Mouse (Mus musculus): ENCODE results near the gene 1700001C19Rik. TPM values are rescaled to one million over a fixed set of nuclear protein-coding genes. Genes with fewer than 3 reads are reported as not detected.

1700001C19Rik gene
- polyA plus RNA-seq, 1 experiment, result 0.11 TPM

DNA sequence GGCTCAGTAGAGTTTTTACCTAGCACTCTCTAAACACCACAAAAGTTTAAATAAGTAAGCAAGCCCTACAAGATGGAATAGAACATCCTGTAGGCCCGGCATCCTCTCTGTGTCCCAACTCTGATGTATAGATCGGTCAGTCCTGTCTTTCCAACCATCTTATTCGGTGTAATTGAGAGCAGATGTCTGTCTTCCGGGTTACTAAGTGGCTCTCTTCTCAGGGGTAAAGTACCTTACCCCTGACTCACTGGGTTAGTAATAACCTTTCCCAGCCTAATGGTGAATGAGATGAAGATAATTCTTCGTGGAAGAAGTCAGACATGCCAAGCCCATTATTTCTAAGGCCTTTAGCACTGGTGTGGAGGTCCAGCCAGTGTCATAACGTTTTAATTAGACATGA lies 63.2 kb downstream of the 1700001C19Rik start:
- no peak for DNase-seq
- no peak for TF ChIP-seq CTCF (IDR thresholded peaks at IDR 0.05; ENCODE audit: borderline replicate concordance, control insufficient read depth, extremely low read depth, insufficient read depth, low read length, poor library complexity)
- no peak for TF ChIP-seq POLR2A (IDR thresholded peaks at IDR 0.05; ENCODE audit: control insufficient read depth, extremely low read depth, insufficient read depth, low read length, poor library complexity)
- H3K4me1 ChIP-seq (replicated peaks; ENCODE audit: control insufficient read depth, insufficient read depth, low read length), result peaks cover 6% of the 10 kb centered on the region
- H3K36me3 ChIP-seq (ENCODE audit: control insufficient read depth, insufficient read depth, low read length), result peaks cover 14% of the 10 kb centered on the region; the same call in 1 of the 2 replicates
- H3K4me3 ChIP-seq (ENCODE audit: control insufficient read depth, insufficient read depth, low read length), result no peak overlapping the region
- 94% methylated on average over 6 of the region's 6 CpGs for WGBS
- no peaks in the 10 kb centered on the region for H3K27me3 ChIP-seq (ENCODE audit: control insufficient read depth, insufficient read depth, low read length)
- no peak overlapping the region for H3K27ac ChIP-seq (ENCODE audit: control insufficient read depth, insufficient read depth, low read length)

DNA sequence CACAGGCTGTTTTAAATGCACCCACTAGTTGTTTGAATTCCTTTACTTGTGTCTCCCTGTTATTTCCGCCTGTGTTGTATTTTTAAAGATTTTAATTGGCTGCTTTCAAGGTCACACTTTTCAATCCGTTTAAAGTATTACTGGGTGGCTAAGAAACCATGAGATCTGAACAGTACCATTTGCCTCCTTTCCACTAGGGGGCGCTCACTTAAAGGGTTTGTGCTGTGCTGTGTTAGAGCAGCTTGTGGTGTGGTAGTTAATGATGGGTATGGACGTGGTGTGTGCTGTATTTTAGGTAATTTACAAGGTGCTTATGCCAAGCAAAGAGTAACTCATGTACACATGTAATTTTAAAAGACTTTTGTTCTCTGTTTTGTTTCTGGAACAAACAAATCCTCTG lies 65.7 kb downstream of the 1700001C19Rik start:
- TF ChIP-seq CTCF (IDR thresholded peaks at IDR 0.05; ENCODE audit: borderline replicate concordance, control insufficient read depth, extremely low read depth, insufficient read depth, low read length, poor library complexity), result no peak
- no peak for TF ChIP-seq POLR2A (IDR thresholded peaks at IDR 0.05; ENCODE audit: control insufficient read depth, extremely low read depth, insufficient read depth, low read length, poor library complexity)
- Histone ChIP-seq H3K4me3 (ENCODE audit: control insufficient read depth, insufficient read depth, low read length) (no peak overlapping the region), H3K36me3 (ENCODE audit: control insufficient read depth, insufficient read depth, low read length) (peaks cover 8% of the 10 kb centered on the region; the same call in 1 of the 2 replicates), H3K27me3 (ENCODE audit: control insufficient read depth, insufficient read depth, low read length) (no peaks in the 10 kb centered on the region), H3K27ac (ENCODE audit: control insufficient read depth, insufficient read depth, low read length) (no peak overlapping the region), H3K4me1 (replicated peaks; ENCODE audit: control insufficient read depth, insufficient read depth, low read length) (peaks cover 7% of the 10 kb centered on the region)
- peak; percentile 58 for DNase-seq
- 15% methylated on average over 4 of the region's 4 CpGs for WGBS

DNA sequence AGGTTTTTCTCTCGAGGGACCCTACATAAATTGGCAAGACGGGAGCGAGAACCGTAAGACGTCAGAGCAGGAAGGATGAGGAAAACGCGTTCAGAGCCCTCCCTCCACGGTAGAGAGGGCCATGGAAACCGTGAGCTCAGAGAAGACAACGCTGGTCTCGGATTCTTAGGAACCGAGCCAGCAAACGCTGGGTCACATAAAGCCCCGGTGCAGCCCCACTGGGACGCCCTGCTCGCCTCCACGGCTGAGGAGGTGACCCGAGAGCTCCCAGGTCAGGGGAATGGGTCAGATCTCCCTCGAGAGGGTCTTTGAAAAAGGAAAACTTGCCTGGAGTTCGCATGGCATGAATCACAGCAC lies 68.1 kb downstream of the 1700001C19Rik start:
- Histone ChIP-seq H3K4me1 (replicated peaks; ENCODE audit: control insufficient read depth, insufficient read depth, low read length) (peaks cover 7% of the 10 kb centered on the region), H3K27me3 (ENCODE audit: control insufficient read depth, insufficient read depth, low read length) (no peaks in the 10 kb centered on the region), H3K36me3 (ENCODE audit: control insufficient read depth, insufficient read depth, low read length) (no peaks in the 10 kb centered on the region), H3K4me3 (ENCODE audit: control insufficient read depth, insufficient read depth, low read length) (peak overlapping the region; percentile 51), H3K27ac (ENCODE audit: control insufficient read depth, insufficient read depth, low read length) (no peak overlapping the region)
- TF ChIP-seq CTCF (IDR thresholded peaks at IDR 0.05; ENCODE audit: borderline replicate concordance, control insufficient read depth, extremely low read depth, insufficient read depth, low read length, poor library complexity), result no peak
- TF ChIP-seq POLR2A (IDR thresholded peaks at IDR 0.05; ENCODE audit: control insufficient read depth, extremely low read depth, insufficient read depth, low read length, poor library complexity), result no peak
- DNase-seq, result no peak
- WGBS, result 5% methylated on average over 20 of the region's 20 CpGs

DNA sequence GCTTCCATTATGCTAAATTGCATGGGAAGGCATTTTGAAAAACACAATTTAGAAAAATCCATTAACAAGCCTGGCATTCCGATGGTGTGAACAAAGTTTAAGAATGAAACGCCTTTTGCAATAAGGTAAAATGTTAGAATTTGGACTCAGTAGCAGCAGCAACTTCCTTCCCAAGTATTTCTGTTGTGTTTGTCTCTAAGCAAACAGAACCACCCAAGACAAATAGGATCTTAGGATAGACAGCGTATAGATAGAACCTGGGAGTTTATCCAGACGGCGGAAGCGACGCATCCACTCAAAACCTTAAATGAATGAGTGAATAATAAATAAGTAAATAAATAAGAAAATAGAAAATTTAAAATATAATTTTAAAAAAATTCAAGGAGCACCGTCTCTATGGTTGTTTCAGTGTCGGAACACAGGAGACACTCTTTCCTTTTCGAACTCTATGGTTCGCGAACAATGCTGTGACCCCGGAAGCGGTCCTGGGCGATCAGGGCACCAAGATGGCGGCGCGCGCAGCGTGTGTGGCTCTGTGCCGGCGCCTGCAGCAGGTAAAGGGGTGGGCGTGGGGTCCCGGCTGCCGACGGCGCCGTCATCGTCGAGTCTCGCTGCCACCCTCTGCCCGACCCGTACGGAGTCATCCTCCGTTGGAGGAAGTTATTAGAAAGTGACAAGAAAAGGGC lies 68.6 kb downstream of the 1700001C19Rik start, which contains the start of gene Mrps10:
Gene Mrps10, plus strand, starts transcription at position 487 of the 686 bp plus-strand sequence.
- no peak for TF ChIP-seq POLR2A (IDR thresholded peaks at IDR 0.05; ENCODE audit: control insufficient read depth, extremely low read depth, insufficient read depth, low read length, poor library complexity)
- no peak for TF ChIP-seq CTCF (IDR thresholded peaks at IDR 0.05; ENCODE audit: borderline replicate concordance, control insufficient read depth, extremely low read depth, insufficient read depth, low read length, poor library complexity)
- Histone ChIP-seq H3K4me3 (ENCODE audit: control insufficient read depth, insufficient read depth, low read length) (peak within 1 kb of the TSS; percentile 51), H3K27me3 (ENCODE audit: control insufficient read depth, insufficient read depth, low read length) (no peaks in the 10 kb centered on the region), H3K27ac (ENCODE audit: control insufficient read depth, insufficient read depth, low read length) (no peak within 1 kb of the TSS), H3K4me1 (replicated peaks; ENCODE audit: control insufficient read depth, insufficient read depth, low read length) (peaks cover 7% of the 10 kb centered on the region), H3K36me3 (ENCODE audit: control insufficient read depth, insufficient read depth, low read length) (no peaks in the 10 kb centered on the region)
- WGBS, result 7% methylated on average over 35 of the region's 35 CpGs
- DNase-seq, result peak; percentile 83

Other genes starting within 250 kb of the 1700001C19Rik start
- 21.2 and 21.9 TPM in 2 replicates for gene Mrps10, start 68.5 kb downstream of the 1700001C19Rik start, polyA plus RNA-seq (2012; rRNA removed)
- 1.6 and 3.1 TPM in 2 replicates for gene Guca1b, start 52.0 kb downstream of the 1700001C19Rik start, polyA plus RNA-seq (2012; rRNA removed)
- 0.41 and 1.2 TPM in 2 replicates for gene Guca1a, start 36.8 kb downstream of the 1700001C19Rik start, polyA plus RNA-seq (2012; rRNA removed)
- gene AI661453, start 761 bp downstream of the 1700001C19Rik start, polyA plus RNA-seq (2012; rRNA removed), result 1.0 and 1.6 TPM in 2 replicates
- gene Taf8, start 64.9 kb upstream of the 1700001C19Rik start, polyA plus RNA-seq (2012; rRNA removed), result 68.2 and 74.3 TPM in 2 replicates
- gene Ccnd3, start 67.7 kb upstream of the 1700001C19Rik start, polyA plus RNA-seq (2012; rRNA removed), result 1,622 and 2,069 TPM in 2 replicates
- gene Bysl, start 174.1 kb upstream of the 1700001C19Rik start, polyA plus RNA-seq (2012; rRNA removed), result 14.2 and 16.9 TPM in 2 replicates
- gene Med20, start 174.2 kb upstream of the 1700001C19Rik start, polyA plus RNA-seq (2012; rRNA removed), result 46.1 and 56.4 TPM in 2 replicates
- gene Gm20517, start 174.2 kb upstream of the 1700001C19Rik start, polyA plus RNA-seq (2012; rRNA removed), result 2.8 and 4.5 TPM in 2 replicates
- 12.5 and 17.2 TPM in 2 replicates for gene Usp49, start 193.3 kb upstream of the 1700001C19Rik start, polyA plus RNA-seq (2012; rRNA removed)

Measured in thymus, adult 2 months (tissue).